Mouse (Mus musculus): ENCODE data around the gene Myo18b.

Gene Myo18b

DNA sequence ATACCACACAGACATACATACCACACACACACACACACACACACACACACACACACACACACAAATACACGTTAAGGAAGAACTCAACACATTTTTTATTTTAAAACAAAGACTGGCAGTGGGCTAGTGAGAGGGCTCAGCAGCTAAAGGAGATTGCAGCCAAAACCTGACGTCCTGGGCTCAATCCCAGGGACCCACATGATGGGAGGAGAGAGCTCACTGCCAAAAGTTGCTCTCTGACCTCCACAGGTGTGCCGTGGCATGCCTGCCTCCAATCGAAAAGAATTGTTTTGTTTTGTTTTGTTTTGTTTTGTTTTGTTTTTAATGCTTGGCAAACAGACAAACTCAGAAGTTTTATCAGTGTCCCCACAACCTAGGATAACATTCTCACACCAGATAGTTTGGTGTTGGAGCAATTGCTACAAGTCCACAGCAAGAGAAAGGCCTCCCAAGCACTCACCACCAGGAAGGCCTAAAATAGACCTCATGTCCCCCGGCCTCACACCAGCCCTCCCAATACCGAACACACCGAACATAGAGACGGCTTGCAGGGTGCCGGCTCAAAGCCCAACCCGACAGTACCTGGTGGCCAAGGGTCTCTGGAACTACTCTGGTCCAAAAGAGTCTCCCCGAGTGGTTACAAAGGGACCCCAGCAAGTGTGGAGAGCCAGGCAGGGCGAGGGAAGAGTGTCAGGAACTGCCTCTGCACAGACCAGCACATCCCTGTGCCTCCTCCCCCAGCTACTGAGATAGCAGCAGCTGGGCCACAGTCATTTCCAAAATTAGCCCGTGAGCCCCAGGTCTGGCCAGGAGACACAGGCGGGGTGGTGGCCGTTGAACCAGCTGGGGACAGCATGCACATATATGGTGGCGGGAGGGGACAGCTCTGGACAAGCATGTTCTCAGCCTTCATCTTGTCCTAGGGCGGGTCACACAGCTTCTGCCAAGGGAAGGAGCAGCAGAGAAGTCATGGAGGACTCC is at the start of gene Myo18b:
Gene Myo18b (minus strand): TSS at position 689 of the 981 bp plus-strand sequence.
- no peak for DNase-seq (ENCODE audit: low spot score)

- no peak for DNase-seq (ENCODE audit: low spot score)
Observed at GRCm38 (mm10) chr5:112945925-112946324, 49.8 kb upstream of the Myo18b start.

GRCm38 (mm10) chr5:112942244-112942643 is 46.1 kb upstream of the Myo18b start:
- no peak for DNase-seq (ENCODE audit: low spot score)

GRCm38 (mm10) chr5:112941001-112941400 is 44.8 kb upstream of the Myo18b start:
- DNase-seq (ENCODE audit: low spot score), result no peak

- DNase-seq (ENCODE audit: low spot score), result no peak
Observed at GRCm38 (mm10) chr5:112936632-112937031, 40.5 kb upstream of the Myo18b start.

GRCm38 (mm10) chr5:112935436-112935835 is 39.3 kb upstream of the Myo18b start:
- DNase-seq (ENCODE audit: low spot score), result no peak

- no peak for DNase-seq (ENCODE audit: low spot score)
Observed at GRCm38 (mm10) chr5:112932878-112933567, 36.9 kb upstream of the Myo18b start.

- no peak for DNase-seq (ENCODE audit: low spot score)
Observed at GRCm38 (mm10) chr5:112931901-112932300, 35.7 kb upstream of the Myo18b start.

DNA sequence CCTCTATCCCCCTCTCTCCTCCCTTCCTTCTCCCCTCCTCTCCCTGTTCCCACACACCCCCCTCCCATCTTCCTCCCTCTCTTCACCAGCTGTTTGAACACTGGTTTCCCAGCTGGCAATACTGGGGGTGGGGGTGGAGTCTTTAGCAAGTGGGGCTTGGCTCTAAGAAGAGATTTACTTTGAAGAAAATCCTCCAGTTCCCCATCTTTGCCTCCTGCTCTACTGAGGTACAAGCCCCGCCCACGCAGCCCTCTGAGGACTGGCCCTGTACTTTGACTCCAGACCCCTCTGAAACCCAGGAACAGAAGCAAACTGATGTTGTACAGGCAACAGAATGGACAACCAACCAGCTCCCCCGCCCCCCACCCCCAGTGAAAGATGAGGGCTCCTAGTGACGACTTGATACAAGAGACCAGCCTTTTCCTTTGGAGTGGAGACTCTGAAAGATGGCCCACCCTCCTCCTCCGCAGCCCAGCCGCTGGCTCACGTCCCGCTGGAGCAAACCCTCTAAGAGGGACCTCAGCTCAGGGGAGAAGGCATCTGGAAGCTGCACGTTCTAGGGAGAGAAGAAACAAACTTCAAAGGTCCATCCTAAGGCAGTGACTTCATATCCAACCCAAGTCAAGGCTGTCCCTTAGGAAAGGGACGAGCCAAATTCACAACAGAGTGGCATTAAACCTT is 32.2 kb upstream of the Myo18b start:
- no peak for DNase-seq (ENCODE audit: low spot score)

DNA sequence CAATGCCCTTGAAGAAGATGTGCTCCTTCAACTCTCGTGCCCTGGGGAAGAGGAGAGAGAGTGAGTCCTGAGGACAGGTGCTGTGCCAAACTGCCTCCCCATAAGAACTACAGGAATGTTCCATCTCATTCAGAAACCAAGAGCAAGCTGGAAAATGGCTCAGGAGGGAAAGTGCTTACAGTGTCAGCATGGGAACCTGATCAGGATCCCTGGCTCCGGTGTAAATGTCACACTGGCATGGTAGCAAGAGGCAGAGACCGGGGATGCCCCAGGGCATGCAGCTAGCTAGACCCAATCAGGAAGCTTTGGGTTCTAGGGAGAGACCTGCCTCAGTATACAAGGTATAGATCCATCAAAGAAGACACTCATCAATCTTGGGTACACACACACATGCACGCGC is 29.3 kb upstream of the Myo18b start:
- no peak for DNase-seq (ENCODE audit: low spot score)

GRCm38 (mm10) chr5:112924806-112925205 is 28.6 kb upstream of the Myo18b start:
- DNase-seq (ENCODE audit: low spot score), result no peak

- DNase-seq (ENCODE audit: low spot score), result no peak
Observed at GRCm38 (mm10) chr5:112923841-112924240, 27.7 kb upstream of the Myo18b start.

DNA sequence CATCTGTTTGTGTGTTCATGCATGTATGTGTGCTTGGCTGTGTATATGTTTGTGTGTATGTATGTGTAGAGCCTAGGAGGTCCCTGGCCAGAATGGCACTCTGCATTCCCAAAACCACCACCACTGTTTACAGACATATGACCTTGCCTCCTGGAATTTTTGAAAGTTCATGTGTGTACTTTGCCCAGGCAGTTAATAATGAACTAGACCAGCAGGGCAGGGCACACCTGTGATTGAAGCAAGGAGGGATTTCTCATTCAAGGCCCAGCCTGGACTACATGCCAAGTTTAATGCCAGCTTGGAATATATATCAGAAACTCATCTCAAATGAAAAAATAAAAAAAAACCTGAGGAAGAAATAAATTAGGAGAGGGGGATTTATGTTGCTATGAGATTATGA is 25.8 kb upstream of the Myo18b start:
- DNase-seq (ENCODE audit: low spot score), result no peak

DNA sequence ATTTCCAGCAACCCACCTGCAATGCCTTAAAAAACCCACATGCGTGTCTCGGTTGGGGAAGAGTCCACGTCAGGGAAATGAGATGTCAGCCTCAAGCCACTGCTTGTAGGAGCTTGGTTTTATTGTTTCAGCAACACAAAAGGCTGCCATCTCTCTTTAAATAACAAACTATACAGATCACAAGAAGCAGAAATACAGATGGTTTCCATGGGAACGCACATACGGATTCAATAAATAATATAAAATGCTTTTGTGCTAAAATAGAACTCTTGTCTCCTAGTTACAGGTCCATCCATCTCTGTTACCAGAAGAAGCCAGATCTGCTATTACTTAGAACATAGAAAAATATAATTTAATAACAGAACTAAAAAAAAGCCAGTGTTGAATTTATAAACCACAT is 14.2 kb upstream of the Myo18b start:
- DNase-seq (ENCODE audit: low spot score), result no peak

GRCm38 (mm10) chr5:112908169-112908614 is 12.0 kb upstream of the Myo18b start:
- DNase-seq (ENCODE audit: low spot score), result no peak

- no peak for DNase-seq (ENCODE audit: low spot score)
Observed at GRCm38 (mm10) chr5:112907504-112907903, 11.3 kb upstream of the Myo18b start.

DNA sequence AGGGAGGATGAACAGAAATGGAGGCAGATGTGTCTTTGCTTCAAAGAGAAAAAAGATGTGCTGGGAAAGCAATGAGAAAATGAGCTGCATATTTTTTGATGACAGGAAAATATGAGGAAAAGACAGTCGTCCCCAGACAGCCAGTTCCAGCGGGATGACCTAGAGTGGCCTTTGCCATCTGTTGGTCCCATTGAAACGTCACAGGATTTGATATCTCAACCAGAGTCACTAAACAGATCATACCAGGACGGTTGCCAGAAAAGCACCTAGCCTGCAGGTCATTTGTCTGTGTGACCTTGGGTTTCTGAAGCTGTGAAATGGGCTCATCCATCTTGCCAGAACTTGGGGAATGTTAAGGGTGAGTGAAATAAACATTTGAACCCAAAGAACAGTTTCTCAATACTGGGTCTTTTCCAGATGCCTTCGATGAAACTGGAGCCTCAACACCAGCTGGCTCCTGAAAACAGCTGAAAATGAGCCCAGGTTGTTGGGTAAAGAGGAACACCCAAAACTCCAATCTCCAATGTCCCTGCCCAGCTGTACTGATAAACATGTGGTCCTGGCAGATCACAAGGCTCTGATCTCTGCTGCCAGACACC is 2.6 kb downstream of the Myo18b start:
- no peak for DNase-seq (ENCODE audit: low spot score)

- no peak for DNase-seq (ENCODE audit: low spot score)
Observed at GRCm38 (mm10) chr5:112892411-112892810, 3.8 kb downstream of the Myo18b start.

GRCm38 (mm10) chr5:112888651-112889050 is 7.5 kb downstream of the Myo18b start:
- DNase-seq (ENCODE audit: low spot score), result no peak

GRCm38 (mm10) chr5:112886687-112887491 is 9.3 kb downstream of the Myo18b start:
- no peak for DNase-seq (ENCODE audit: low spot score)

Measured in left cerebral cortex, adult 11 months (tissue).